Mouse (Mus musculus) midbrain, embryonic 10.5 days (tissue): ENCODE results near the gene Ptges3. TPM values are rescaled to one million over a fixed set of nuclear protein-coding genes. Genes with fewer than 3 reads are reported as not detected.

Experiments used
- DNase-seq: peaks from one replicate; pipeline ENCODE4 v3.0.0-alpha.2; 2017; ENCODE audit warnings: low spot score
- H3K27ac ChIP-seq: fragments of 300-500 bp; sonication (generic); replicated peaks from 2 replicates; pipeline ENCODE4 v1.5.1; 2016; ENCODE audit warnings: mild to moderate bottlenecking
- H3K27me3 ChIP-seq: fragments of 300-500 bp; sonication (generic); 2 replicates; pipeline ENCODE4 v1.6.1; 2016; ENCODE audit warnings: low read depth, mild to moderate bottlenecking; ENCODE audit not compliant: poor library complexity, severe bottlenecking
- H3K36me3 ChIP-seq: fragments of 300-500 bp; sonication (generic); 2 replicates; pipeline ENCODE4 v1.6.1; 2016; ENCODE audit warnings: mild to moderate bottlenecking, moderate library complexity
- H3K4me1 ChIP-seq: fragments of 300-500 bp; sonication (generic); 2 replicates; pipeline ENCODE4 v1.6.1; 2016
- H3K4me3 ChIP-seq: fragments of 300-500 bp; sonication (generic); 2 replicates; pipeline ENCODE4 v1.5.1; 2016; ENCODE audit warnings: mild to moderate bottlenecking, moderate library complexity
- H3K9me3 ChIP-seq: fragments of 300-500 bp; sonication (generic); replicated peaks from 2 replicates; pipeline ENCODE4 v1.6.1; 2016; ENCODE audit warnings: mild to moderate bottlenecking
- WGBS: fragments of 180-500 bp; shearing (Covaris S2); methylation state at CpG from one replicate; pipeline ENCODE4 v1.1.7; 2016; 5-methylcytosine and 5-hydroxymethylcytosine counted together
- polyA plus RNA-seq: library from polyadenylated mRNA; unstranded; fragments of >200 nt; fragmentation: Nextera tagmentation; extraction: Ambion mirVana; gene quantifications from 2 replicates; pipeline ENCODE4 v1.2.1, GENCODE M21; 2016

The Ptges3 gene
- polyA plus RNA-seq, 1 experiment from 2014 or later: 729 TPM

DNA sequence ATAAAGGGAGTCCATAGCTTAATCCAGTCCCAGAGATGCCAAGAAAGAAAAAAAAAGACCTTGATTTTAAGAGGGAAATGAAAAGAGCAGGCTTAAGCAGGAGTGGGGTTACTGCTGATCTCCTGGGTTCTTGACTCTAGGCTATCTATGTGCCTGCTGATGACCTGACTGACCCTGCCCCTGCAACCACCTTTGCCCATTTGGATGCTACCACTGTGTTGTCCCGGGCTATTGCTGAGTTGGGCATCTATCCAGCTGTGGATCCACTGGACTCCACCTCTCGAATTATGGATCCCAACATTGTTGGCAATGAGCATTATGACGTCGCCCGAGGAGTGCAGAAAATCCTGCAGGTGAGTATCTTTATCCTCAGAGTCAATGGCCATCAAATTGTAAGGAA, 29.4 kb downstream of the Ptges3 start:
- Histone ChIP-seq H3K27me3 (no peaks in the 10 kb centered on the region), H3K4me1 (peaks cover 36% of the 10 kb centered on the region), H3K36me3 (peaks cover 70% of the 10 kb centered on the region), H3K9me3 (no peaks in the 10 kb centered on the region), H3K27ac (no peak overlapping the region), H3K4me3 (no peak overlapping the region)
- no peak for DNase-seq
- 94% methylated on average over 5 of the region's 5 CpGs for WGBS

DNA sequence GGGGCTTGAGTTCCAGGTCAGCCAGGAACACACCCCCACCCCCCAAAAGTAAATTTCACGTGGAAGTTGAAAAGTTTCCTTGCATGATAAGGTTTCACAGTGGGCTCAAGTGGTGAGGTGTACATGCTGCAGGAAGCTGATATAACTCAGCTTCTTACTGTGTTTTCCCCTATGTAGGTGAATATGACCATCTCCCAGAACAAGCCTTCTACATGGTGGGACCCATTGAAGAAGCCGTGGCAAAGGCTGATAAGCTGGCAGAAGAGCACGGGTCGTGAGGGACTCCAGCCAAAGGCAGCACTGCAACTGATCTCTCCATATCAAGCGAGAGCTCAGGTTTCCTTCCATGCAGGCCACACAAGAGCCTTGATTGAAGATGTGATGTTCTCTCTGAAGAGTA, 31.1 kb downstream of the Ptges3 start:
- Histone ChIP-seq H3K9me3 (no peaks in the 10 kb centered on the region), H3K4me1 (peaks cover 44% of the 10 kb centered on the region), H3K27me3 (peaks cover 7% of the 10 kb centered on the region; the same call in 1 of the 2 replicates), H3K27ac (no peak overlapping the region), H3K36me3 (peaks cover 62% of the 10 kb centered on the region), H3K4me3 (no peak overlapping the region)
- 82% methylated on average over 5 of the region's 5 CpGs for WGBS
- DNase-seq: no peak

DNA sequence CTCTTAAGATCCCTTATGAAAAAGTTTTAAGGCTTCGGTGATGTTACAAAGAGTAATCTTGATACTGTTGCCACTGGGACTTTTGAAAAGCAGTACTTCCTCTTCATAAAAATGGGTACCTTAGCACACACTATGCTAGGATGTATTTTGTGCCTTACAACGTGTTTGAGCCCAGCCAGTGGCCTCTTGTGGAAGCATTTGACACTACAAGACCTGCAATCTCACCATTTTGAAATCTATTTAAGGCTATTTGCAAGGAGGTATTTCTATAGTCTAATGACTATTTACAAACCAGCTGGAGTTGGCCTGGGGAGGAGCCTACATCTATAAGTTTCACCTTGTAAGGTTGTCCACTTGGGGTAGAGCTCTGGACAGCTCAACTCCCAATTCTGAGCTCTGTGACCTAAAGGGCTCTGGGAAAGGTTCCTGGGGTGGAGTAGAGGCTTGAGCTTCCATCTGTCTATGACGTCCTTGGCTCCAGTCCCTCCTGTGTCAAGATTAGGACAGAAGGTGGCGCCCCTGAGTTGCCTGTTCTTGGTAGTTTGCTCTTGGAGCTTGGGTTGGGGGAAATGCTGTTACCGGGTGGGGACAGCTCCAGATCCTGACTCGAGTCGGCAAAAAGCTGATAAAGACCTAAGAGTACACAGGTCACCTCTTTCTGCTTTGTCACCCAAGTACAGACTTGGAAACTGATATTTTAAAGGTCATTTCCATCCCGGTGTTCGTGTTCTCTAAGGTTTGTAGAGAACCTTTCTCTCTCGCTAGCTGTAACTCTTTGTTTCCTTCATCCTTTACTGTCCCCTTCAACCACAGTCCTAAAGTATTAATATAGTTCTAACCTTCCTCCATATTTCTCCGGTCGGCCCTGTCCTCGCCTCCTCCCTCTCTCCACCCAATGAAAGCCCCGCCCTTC, 32.2 kb downstream of the Ptges3 start:
- Histone ChIP-seq H3K27ac (peak overlapping the region; percentile 94), H3K27me3 (peaks cover 7% of the 10 kb centered on the region; the same call in 1 of the 2 replicates), H3K9me3 (no peaks in the 10 kb centered on the region), H3K4me3 (peak overlapping the region; percentile 89), H3K4me1 (peaks cover 51% of the 10 kb centered on the region), H3K36me3 (peaks cover 51% of the 10 kb centered on the region)
- peak; percentile 85 for DNase-seq
- 10% methylated on average over 14 of the region's 14 CpGs for WGBS

GRCm38 (mm10) chr10:128091564-128092505, 33.1 kb downstream of the Ptges3 start, which contains the start of gene Baz2a:
TSS of gene Baz2a (plus strand) at chr10:128091577.
- Histone ChIP-seq H3K27me3 (peaks cover 7% of the 10 kb centered on the region; the same call in 1 of the 2 replicates), H3K4me1 (peaks cover 58% of the 10 kb centered on the region), H3K4me3 (peak within 1 kb of the TSS; percentile 89), H3K9me3 (no peaks in the 10 kb centered on the region), H3K27ac (peak within 1 kb of the TSS; percentile 94), H3K36me3 (peaks cover 42% of the 10 kb centered on the region)
- peak; percentile 43 for DNase-seq
- 2% methylated on average over 20 of the region's 20 CpGs for WGBS

DNA sequence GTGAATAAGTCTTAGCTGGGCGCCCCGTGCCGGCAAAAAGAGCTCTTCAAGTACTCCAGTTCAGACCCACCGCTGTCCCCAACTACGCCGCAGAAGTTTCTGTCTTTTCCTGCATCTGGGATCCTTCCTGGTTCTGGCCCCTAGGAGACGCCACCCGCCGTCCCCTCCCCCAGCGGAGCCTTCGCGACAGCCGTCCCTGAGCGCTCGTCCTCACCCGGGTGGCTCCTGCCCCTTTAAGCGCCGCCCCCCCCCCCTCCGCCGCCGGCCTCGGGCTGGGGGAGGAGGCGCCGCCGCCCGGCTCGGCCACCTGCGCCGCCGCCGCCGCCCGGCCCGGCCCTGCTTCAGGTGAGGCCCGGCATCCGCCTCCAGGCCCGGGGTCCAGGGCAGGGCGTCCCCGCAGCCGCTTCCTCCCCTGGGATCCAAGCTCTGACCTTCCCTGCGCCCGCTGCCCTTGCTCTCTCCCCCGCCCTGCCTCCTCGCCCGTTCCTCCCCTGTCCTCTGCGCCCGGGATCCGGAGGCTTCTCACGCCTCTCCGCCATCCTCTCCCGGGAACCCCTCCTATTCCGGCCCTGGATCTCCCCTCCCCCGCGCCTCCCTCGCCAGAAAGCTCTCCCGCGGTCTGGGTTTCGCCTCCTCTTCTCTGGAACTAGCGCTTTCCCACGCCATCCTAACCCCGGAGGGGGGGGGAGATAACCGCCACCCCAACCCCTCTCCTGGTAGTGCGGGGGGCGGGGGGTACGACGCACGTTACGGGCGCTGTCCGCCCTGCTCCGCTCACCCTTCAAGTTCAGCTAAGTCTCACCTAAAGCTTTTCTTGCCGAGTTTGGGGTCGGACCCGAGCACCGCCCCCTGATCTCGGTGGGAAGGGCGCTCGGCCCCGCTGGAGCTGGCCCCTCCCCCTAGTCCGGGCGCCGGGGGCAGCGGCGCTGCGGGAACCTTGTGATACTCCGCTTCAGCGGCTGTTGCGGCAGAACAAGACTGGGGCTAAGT, 34.0 kb downstream of the Ptges3 start:
- H3K9me3 ChIP-seq: no peaks in the 10 kb centered on the region
- H3K27ac ChIP-seq: peak overlapping the region; percentile 94
- peak; percentile 85 for DNase-seq
- H3K4me3 ChIP-seq: peak overlapping the region; percentile 89
- peaks cover 7% of the 10 kb centered on the region; the same call in 1 of the 2 replicates for H3K27me3 ChIP-seq
- H3K4me1 ChIP-seq: peaks cover 60% of the 10 kb centered on the region
- H3K36me3 ChIP-seq: peaks cover 32% of the 10 kb centered on the region
- WGBS: under 1% methylated on average over 80 of the region's 88 CpGs

GRCm38 (mm10) chr10:128093496-128094294, 34.9 kb downstream of the Ptges3 start:
- no peak for DNase-seq
- H3K36me3 ChIP-seq: peaks cover 23% of the 10 kb centered on the region
- H3K27me3 ChIP-seq: peaks cover 7% of the 10 kb centered on the region; the same call in 1 of the 2 replicates
- H3K4me3 ChIP-seq: peak overlapping the region; percentile 89
- H3K9me3 ChIP-seq: no peaks in the 10 kb centered on the region
- WGBS: 28% methylated on average over 13 of the region's 13 CpGs
- peak overlapping the region; percentile 94 for H3K27ac ChIP-seq
- H3K4me1 ChIP-seq: peaks cover 69% of the 10 kb centered on the region

DNA sequence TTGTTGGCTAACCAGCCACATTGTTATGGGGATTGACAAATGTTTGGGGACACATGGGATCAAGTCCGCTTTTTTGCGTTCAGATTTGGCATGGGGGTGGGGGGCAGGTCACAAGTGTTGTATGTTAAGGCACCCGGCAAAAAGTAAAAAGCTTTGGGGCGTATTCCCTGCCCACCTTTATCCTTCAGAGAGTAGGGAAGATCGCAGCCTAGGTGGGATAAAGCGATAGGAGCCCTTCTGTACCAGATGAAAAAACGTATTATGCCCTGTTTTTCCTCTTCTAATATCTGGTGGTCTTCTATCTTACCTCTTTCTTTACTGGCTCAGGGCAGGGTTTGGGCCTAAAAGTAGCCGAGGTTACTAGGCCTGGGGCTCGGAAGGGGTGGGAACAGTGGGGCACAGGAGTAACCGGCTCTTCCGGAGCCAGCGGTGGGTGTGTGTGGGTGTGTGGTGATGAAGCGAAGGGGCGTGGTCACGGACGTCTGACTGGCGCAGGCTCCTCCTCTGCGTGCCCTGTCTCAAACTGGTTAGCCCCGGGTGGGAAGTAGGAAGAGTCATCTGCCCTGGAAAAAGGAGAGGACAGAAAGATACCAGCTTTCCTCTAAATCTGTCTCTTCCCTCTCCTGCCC, 35.7 kb downstream of the Ptges3 start:
- Histone ChIP-seq H3K36me3 (peaks cover 15% of the 10 kb centered on the region), H3K4me3 (peak overlapping the region; percentile 89), H3K9me3 (no peaks in the 10 kb centered on the region), H3K4me1 (peaks cover 71% of the 10 kb centered on the region), H3K27me3 (peaks cover 7% of the 10 kb centered on the region; the same call in 1 of the 2 replicates), H3K27ac (peak overlapping the region; percentile 61)
- DNase-seq: peak; percentile 83
- WGBS: 12% methylated on average over 19 of the region's 19 CpGs

DNA sequence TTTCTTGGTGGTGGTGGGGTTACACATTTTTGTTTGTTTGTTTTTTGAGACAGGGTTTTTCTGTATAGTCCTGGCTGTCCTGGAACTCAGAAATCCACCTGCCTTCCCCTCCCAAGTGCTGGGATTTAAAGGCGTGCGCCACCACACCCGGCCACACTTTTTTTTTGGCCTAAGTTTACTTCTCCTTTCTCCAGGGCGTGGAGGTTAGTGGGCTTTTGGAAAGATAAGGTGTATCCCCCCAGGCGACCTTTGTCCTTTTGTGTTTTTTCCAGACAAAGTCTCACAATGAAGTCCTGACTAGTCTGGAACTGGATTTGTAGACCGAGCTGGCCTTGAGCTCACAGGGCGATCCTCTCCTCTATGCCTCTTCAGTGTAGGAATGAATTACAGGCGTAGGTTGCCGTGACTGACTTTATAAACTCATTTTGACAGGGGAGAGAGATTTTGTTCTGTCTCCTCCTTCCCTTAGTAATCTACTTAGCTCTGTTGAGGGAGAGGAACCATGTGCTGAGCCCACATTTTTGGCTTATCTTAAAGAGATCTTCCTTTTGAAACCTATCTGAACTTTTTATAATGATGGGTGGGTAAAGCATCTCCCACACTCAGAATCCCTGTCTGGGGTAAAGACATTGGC, 36.4 kb downstream of the Ptges3 start:
- 19% methylated on average over 9 of the region's 9 CpGs for WGBS
- H3K4me1 ChIP-seq: peaks cover 71% of the 10 kb centered on the region
- H3K27me3 ChIP-seq: peaks cover 7% of the 10 kb centered on the region; the same call in 1 of the 2 replicates
- peaks cover 10% of the 10 kb centered on the region for H3K36me3 ChIP-seq
- H3K9me3 ChIP-seq: no peaks in the 10 kb centered on the region
- H3K27ac ChIP-seq: 0 out of 2 replicates have a peak overlapping the region, but pooled peaks have one; percentile 61
- no peak for DNase-seq
- H3K4me3 ChIP-seq: peak overlapping the region; percentile 89

- Histone ChIP-seq H3K4me1 (peaks cover 63% of the 10 kb centered on the region), H3K4me3 (peak overlapping the region; percentile 99)
Measured at GRCm38 (mm10) chr10:128096313-128096692, 37.5 kb downstream of the Ptges3 start.

More at GRCm38 (mm10) chr10:128096313-128096692, 37.5 kb downstream of the Ptges3 start:
- no peaks in the 10 kb centered on the region for H3K9me3 ChIP-seq
- DNase-seq: no peak
- peak overlapping the region; percentile 95; the same call in 1 of the 2 replicates for H3K27ac ChIP-seq
- peaks cover 8% of the 10 kb centered on the region; the same call in 1 of the 2 replicates for H3K36me3 ChIP-seq
- 20% methylated on average over 4 of the region's 4 CpGs for WGBS
- peaks cover 7% of the 10 kb centered on the region; the same call in 1 of the 2 replicates for H3K27me3 ChIP-seq
